Mouse (Mus musculus) neutrophil, adult 83 days (primary cell): ENCODE measurements around the gene Slc47a2. TPM values are rescaled to one million over a fixed set of nuclear protein-coding genes. Genes with fewer than 3 reads are reported as not detected.

Source experiments
- total RNA-seq, 2 experiments: library from RNA; stranded (reverse); gene quantifications; one replicate each; pipeline ENCODE4 v1.2.4; 2023

Gene Slc47a2
- total RNA-seq = not detected

GRCm38 (mm10) chr11:61342505-61343420 lies at the start of gene Slc47a2:
Gene Slc47a2 (minus strand): TSS chr11:61342860.

GRCm38 (mm10) chr11:61377881-61378613 lies 35.4 kb upstream of the Slc47a2 start, which contains the start of gene Slc47a1:
Gene Slc47a1 (minus strand): TSS chr11:61378345.

GRCm38 (mm10) chr11:61266551-61267533 lies 75.8 kb downstream of the Slc47a2 start, which contains the start of gene Aldh3a2:
Gene Aldh3a2 (minus strand): TSS chr11:61267464.

Other genes with a start within 250 kb of the Slc47a2 start
- gene Tnfrsf13b, start 216.1 kb downstream of the Slc47a2 start, total RNA-seq = 10 to 100 TPM; 29.8 to 30.2 TPM
- gene Usp22, start 167.8 kb downstream of the Slc47a2 start, total RNA-seq = 10 to 100 TPM; 52.5 to 68.2 TPM
- gene Aldh3a1, start 135.3 kb downstream of the Slc47a2 start, total RNA-seq = not detected
- 10 to 100 TPM; 63.1 to 79.1 TPM for gene Aldh3a2, start 75.4 kb downstream of the Slc47a2 start, total RNA-seq
- gene Slc47a1, start 35.5 kb upstream of the Slc47a2 start, total RNA-seq = not detected
- not detected for gene Rnf112, start 111.3 kb upstream of the Slc47a2 start, total RNA-seq
- gene Mfap4, start 142.6 kb upstream of the Slc47a2 start, total RNA-seq = not detected
- gene Mapk7, start 151.5 kb upstream of the Slc47a2 start, total RNA-seq = 10 to 100 TPM; 39.1 to 39.3 TPM
- gene B9d1, start 162.3 kb upstream of the Slc47a2 start, total RNA-seq = 1 to 10 TPM in 1 of 2 experiments, not detected in 1; 1.2 TPM
- gene Epn2, start 236.8 kb upstream of the Slc47a2 start, total RNA-seq = under 1 TPM; 0.22 to 0.53 TPM